Mouse (Mus musculus) cerebellum, postnatal 36 days (tissue): ENCODE measurements at regions not wholly inside any gene's neighbourhood (a gene's known extent, or its start where the extent isn't known, plus 50 kb on each side); places are given as distances from the start of the nearest gene placed in this dataset.

ENCODE experiments used
- DNase-seq, 2 experiments: peaks; one replicate each; pipeline ENCODE4 v3.0.0; 2021 to 2022; ENCODE audit warnings: mixed read lengths in 2 of 2

GRCm38 (mm10) chr14:113373036-113373695 lies 58.8 kb downstream of the Tpm3-rs7 start:
- DNase-seq = peak; percentile 10 to 25
